Mouse (Mus musculus): Measurements from ENCODE around the gene Cdhr3.

DNA sequence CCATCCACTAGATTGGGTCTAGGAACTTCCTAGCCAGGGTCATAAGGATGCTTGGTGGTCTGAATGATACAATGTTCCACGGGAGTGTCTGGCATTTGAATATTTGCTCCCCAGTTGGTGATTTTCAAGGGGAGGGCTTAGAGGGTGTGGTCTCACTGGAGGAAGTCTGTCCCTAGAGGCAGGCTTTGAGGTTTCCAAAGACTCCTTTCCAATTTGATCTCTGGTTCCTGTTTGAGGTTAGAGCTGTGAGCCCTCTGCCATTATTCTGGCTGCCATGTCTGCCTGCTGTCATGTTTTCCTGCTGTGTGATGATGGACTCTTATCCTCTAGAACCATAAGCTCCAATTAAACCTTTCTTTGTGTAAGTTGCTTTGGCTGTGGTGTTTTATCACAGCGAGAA lies 29.4 kb downstream of the Cdhr3 start:
- TF ChIP-seq CTCF (IDR thresholded peaks at IDR 0.05; ENCODE audit: control insufficient read depth, insufficient read depth, insufficient read length) (no peak), FOSL1 (IDR thresholded peaks at IDR 0.05; ENCODE audit: insufficient read depth, low read length, poor library complexity, severe bottlenecking) (no peak), MYOD1 (IDR thresholded peaks at IDR 0.05; ENCODE audit: control insufficient read depth, insufficient read length, low read depth) (no peak), MYOG (IDR thresholded peaks at IDR 0.05; ENCODE audit: control insufficient read depth, extremely low read depth, insufficient read length) (no peak), MAX (IDR thresholded peaks at IDR 0.05) (no peak), CEBPB (IDR thresholded peaks at IDR 0.05; ENCODE audit: low read depth) (no peak), USF1 (IDR thresholded peaks at IDR 0.05; ENCODE audit: low read depth) (no peak)

Data from C2C12 (cell line).